Mouse (Mus musculus): ENCODE results near the gene Rinl. TPM values are rescaled to one million over a fixed set of nuclear protein-coding genes. Genes with fewer than 3 reads are reported as not detected.

Rinl gene
- total RNA-seq, 1 experiment: 17.2 TPM

- in situ Hi-C loops (cut with MboI; ENCODE audit: low sequenced_read_pairs in 2 of 2, unreplicated experiment in 2 of 2): no loop called here
- H3K4me1 ChIP-seq (ENCODE audit: control insufficient read depth in 2 of 2, insufficient read depth in 2 of 2, low read length in 2 of 2, poor library complexity in 1 of 2): peaks cover 0 to 2% of the 10 kb centered on the region in 2 experiments; a peak in 1 of 4 replicates
- H3K4me3 ChIP-seq (ENCODE audit: insufficient read depth in 1 of 2, low read depth in 1 of 2, low read length in 2 of 2, poor library complexity in 1 of 2, severe bottlenecking in 1 of 2): peak within 1 kb of the TSS; percentile 82 to 90
- H3K27ac ChIP-seq (ENCODE audit: insufficient read depth, low read depth, low read length, poor library complexity, severe bottlenecking): no peak within 1 kb of the TSS
- H3K9me3 ChIP-seq (ENCODE audit: control insufficient read depth, insufficient read depth, low read depth, low read length): no peaks in the 10 kb centered on the region
- DNase-seq (ENCODE audit: low read depth, low spot score): no peak
- no peaks in the 10 kb centered on the region for H3K36me3 ChIP-seq (ENCODE audit: control insufficient read depth, insufficient read depth, low read length, poor library complexity, severe bottlenecking)
- peak within 1 kb of the TSS; percentile 37; the same call in 1 of the 2 replicates for H3K9ac ChIP-seq (ENCODE audit: insufficient read depth, low read depth, low read length, poor library complexity, severe bottlenecking)
- TF ChIP-seq ZNF384 (IDR thresholded peaks at IDR 0.05; ENCODE audit: low read depth, low read length): no peak
- no peak for TF ChIP-seq MAFK (IDR thresholded peaks at IDR 0.05; ENCODE audit: insufficient read depth, low read depth, low read length)
- no peak for TF ChIP-seq HCFC1 (IDR thresholded peaks at IDR 0.05; ENCODE audit: borderline replicate concordance, insufficient read depth, low read length)
- no peak for TF ChIP-seq ZC3H11A (IDR thresholded peaks at IDR 0.05; ENCODE audit: borderline replicate concordance, low read depth, low read length)
- TF ChIP-seq CHD2 (IDR thresholded peaks at IDR 0.05; ENCODE audit: low read depth, low read length): no peak
Measured at GRCm38 (mm10) chr7:28767462-28767965, 21.3 kb upstream of the Rinl start, which contains the start of gene Nfkbib. Nfkbib (minus strand) TSS chr7:28767512.

DNA sequence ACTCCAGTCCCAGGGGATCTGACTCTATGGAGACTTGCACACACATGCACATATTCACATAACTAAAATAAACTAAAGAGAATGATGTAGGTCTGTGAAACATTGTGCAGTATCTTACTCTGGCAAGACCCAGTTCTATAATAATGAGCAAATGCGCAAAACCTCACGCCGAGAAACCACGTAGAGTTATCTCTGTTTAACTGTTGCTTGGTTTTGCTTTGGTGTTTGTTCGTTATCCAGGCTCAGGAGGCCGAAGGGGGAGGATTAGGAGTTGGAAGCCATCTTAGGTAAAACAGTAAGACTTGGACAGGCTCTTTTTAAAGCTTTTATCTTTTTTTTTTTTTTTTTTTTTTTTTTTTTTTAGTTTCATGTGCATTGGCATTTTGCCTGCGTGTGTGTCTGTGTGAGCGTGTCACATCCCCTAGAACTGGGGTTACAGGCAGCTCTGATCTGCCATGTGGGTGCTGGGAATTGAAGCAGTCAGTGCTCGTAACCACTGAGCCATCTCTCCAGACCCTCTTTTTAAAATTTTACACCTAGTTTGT is 19.3 kb upstream of the Rinl start:
- Histone ChIP-seq H3K4me3 (ENCODE audit: insufficient read depth in 1 of 2, low read depth in 1 of 2, low read length in 2 of 2, poor library complexity in 1 of 2, severe bottlenecking in 1 of 2) (no peak overlapping the region), H3K9me3 (ENCODE audit: control insufficient read depth, insufficient read depth, low read depth, low read length) (no peaks in the 10 kb centered on the region), H3K27ac (ENCODE audit: insufficient read depth, low read depth, low read length, poor library complexity, severe bottlenecking) (no peak overlapping the region), H3K4me1 (ENCODE audit: control insufficient read depth in 2 of 2, insufficient read depth in 2 of 2, low read length in 2 of 2, poor library complexity in 1 of 2) (peaks cover 3 to 7% of the 10 kb centered on the region in 2 experiments; a peak in 3 of 4 replicates), H3K36me3 (ENCODE audit: control insufficient read depth, insufficient read depth, low read length, poor library complexity, severe bottlenecking) (no peaks in the 10 kb centered on the region), H3K9ac (ENCODE audit: insufficient read depth, low read depth, low read length, poor library complexity, severe bottlenecking) (no peak overlapping the region)
- no peak for DNase-seq (ENCODE audit: low read depth, low spot score)
- TF ChIP-seq MAFK (IDR thresholded peaks at IDR 0.05; ENCODE audit: insufficient read depth, low read depth, low read length) (no peak), HCFC1 (IDR thresholded peaks at IDR 0.05; ENCODE audit: borderline replicate concordance, insufficient read depth, low read length) (no peak), ZC3H11A (IDR thresholded peaks at IDR 0.05; ENCODE audit: borderline replicate concordance, low read depth, low read length) (no peak), CHD2 (IDR thresholded peaks at IDR 0.05; ENCODE audit: low read depth, low read length) (no peak), ZNF384 (IDR thresholded peaks at IDR 0.05; ENCODE audit: low read depth, low read length) (0 out of 2 replicates have a peak, but pooled peaks have one; percentile 10)
- in situ Hi-C loops (cut with MboI; ENCODE audit: low sequenced_read_pairs in 2 of 2, unreplicated experiment in 2 of 2): no loop called here

DNA sequence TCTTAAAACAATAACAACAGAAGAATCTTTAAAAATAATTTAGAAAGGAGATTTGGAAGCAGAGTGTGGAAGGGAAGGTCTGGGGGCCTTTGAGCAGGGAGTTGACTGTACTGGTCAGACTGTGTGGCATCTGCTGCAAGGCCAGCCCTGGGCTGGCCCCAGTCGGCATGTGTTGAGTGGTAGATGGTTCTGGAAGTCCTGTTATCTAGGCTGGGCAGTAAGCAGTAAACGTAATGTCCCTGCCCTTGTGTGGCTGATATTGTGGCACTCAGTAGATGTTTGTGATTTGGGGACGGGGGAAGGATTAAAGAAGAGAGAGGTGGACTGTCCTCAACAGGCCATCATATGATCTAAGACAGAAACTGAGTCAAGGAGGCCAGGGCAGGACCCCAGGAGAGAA is 18.5 kb upstream of the Rinl start:
- Histone ChIP-seq H3K27ac (ENCODE audit: insufficient read depth, low read depth, low read length, poor library complexity, severe bottlenecking) (no peak overlapping the region), H3K4me3 (ENCODE audit: insufficient read depth in 1 of 2, low read depth in 1 of 2, low read length in 2 of 2, poor library complexity in 1 of 2, severe bottlenecking in 1 of 2) (no peak overlapping the region), H3K9ac (ENCODE audit: insufficient read depth, low read depth, low read length, poor library complexity, severe bottlenecking) (no peak overlapping the region), H3K9me3 (ENCODE audit: control insufficient read depth, insufficient read depth, low read depth, low read length) (no peaks in the 10 kb centered on the region), H3K36me3 (ENCODE audit: control insufficient read depth, insufficient read depth, low read length, poor library complexity, severe bottlenecking) (no peaks in the 10 kb centered on the region), H3K4me1 (ENCODE audit: control insufficient read depth in 2 of 2, insufficient read depth in 2 of 2, low read length in 2 of 2, poor library complexity in 1 of 2) (peaks cover 3 to 5% of the 10 kb centered on the region in 2 experiments; a peak in 3 of 4 replicates)
- no peak for TF ChIP-seq ZNF384 (IDR thresholded peaks at IDR 0.05; ENCODE audit: low read depth, low read length)
- TF ChIP-seq HCFC1 (IDR thresholded peaks at IDR 0.05; ENCODE audit: borderline replicate concordance, insufficient read depth, low read length): no peak
- TF ChIP-seq ZC3H11A (IDR thresholded peaks at IDR 0.05; ENCODE audit: borderline replicate concordance, low read depth, low read length): no peak
- no peak for TF ChIP-seq MAFK (IDR thresholded peaks at IDR 0.05; ENCODE audit: insufficient read depth, low read depth, low read length)
- no peak for TF ChIP-seq CHD2 (IDR thresholded peaks at IDR 0.05; ENCODE audit: low read depth, low read length)
- no peak for DNase-seq (ENCODE audit: low read depth, low spot score)
- in situ Hi-C loops (cut with MboI; ENCODE audit: low sequenced_read_pairs in 2 of 2, unreplicated experiment in 2 of 2): no loop called here

DNA sequence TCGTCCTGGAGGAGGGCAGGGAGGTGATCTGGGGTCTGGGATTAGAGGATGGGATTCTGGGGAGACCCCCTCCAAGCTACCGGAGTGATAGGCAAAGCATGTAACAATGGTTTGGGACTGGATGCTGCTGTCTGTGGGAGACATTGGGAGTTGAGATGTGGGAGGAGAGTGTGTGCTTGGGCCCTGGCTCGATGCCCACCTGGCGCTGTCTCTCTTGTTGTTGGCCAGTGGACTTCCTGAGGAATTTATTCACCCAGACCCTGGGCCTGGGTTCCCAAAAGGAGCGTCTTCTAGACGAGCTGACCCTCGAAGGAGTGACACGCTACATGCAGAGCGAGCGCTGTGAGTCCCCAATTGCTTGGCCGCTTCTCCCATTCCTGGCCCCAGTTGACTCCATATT is 16.9 kb upstream of the Rinl start:
- in situ Hi-C loops (cut with MboI; ENCODE audit: low sequenced_read_pairs in 2 of 2, unreplicated experiment in 2 of 2): no loop called here
- H3K4me1 ChIP-seq (ENCODE audit: control insufficient read depth in 2 of 2, insufficient read depth in 2 of 2, low read length in 2 of 2, poor library complexity in 1 of 2): peaks cover 3 to 5% of the 10 kb centered on the region in 2 experiments; a peak in 3 of 4 replicates
- H3K9me3 ChIP-seq (ENCODE audit: control insufficient read depth, insufficient read depth, low read depth, low read length): no peaks in the 10 kb centered on the region
- H3K9ac ChIP-seq (ENCODE audit: insufficient read depth, low read depth, low read length, poor library complexity, severe bottlenecking): no peak overlapping the region
- H3K27ac ChIP-seq (ENCODE audit: insufficient read depth, low read depth, low read length, poor library complexity, severe bottlenecking): no peak overlapping the region
- no peak overlapping the region for H3K4me3 ChIP-seq (ENCODE audit: insufficient read depth in 1 of 2, low read depth in 1 of 2, low read length in 2 of 2, poor library complexity in 1 of 2, severe bottlenecking in 1 of 2)
- no peak for DNase-seq (ENCODE audit: low read depth, low spot score)
- no peak for TF ChIP-seq MAFK (IDR thresholded peaks at IDR 0.05; ENCODE audit: insufficient read depth, low read depth, low read length)
- TF ChIP-seq CHD2 (IDR thresholded peaks at IDR 0.05; ENCODE audit: low read depth, low read length): no peak
- TF ChIP-seq HCFC1 (IDR thresholded peaks at IDR 0.05; ENCODE audit: borderline replicate concordance, insufficient read depth, low read length): no peak
- no peak for TF ChIP-seq ZNF384 (IDR thresholded peaks at IDR 0.05; ENCODE audit: low read depth, low read length)
- no peak for TF ChIP-seq ZC3H11A (IDR thresholded peaks at IDR 0.05; ENCODE audit: borderline replicate concordance, low read depth, low read length)
- H3K36me3 ChIP-seq (ENCODE audit: control insufficient read depth, insufficient read depth, low read length, poor library complexity, severe bottlenecking): no peaks in the 10 kb centered on the region
